ENCODE assay signal across 25 mouse cellular contexts in genomic region chr7:140247216-140247615, GRCm38 (mm10). TPM values are rescaled to one million over a fixed set of nuclear protein-coding genes. Genes with fewer than 3 reads are reported as not detected.
DNase-seq lines count a peak whose midpoint lies in the region; ATAC-seq and TF ChIP-seq lines count a peak whose summit lies in the region.
"Had no signal": no experiment of that assay in that cellular context is flagged by ENCODE, and none has a peak within 500 bp of the region (broad histone marks: within the 10 kb centered on the region; RNA-seq: fewer than 3 reads in every experiment).

5830411N06Rik (plus strand) TSS chr7:140247284.

- H3K4me2 ChIP-seq in intestine, embryonic 14.5 days (ENCODE audit: low read length): no peak within 1 kb of the TSS
- H3K4me2 ChIP-seq in intestine, embryonic 15.5 days (replicated peaks): no peak within 1 kb of the TSS
- H3K4me2 ChIP-seq in kidney, embryonic 16.5 days (replicated peaks; ENCODE audit: low read depth, low read length): no peak within 1 kb of the TSS
- H3K4me2 ChIP-seq: embryonic facial prominence, embryonic 12.5 days; forebrain, embryonic 13.5 days had no signal

- no peak for TF ChIP-seq CTCF in kidney, adult 2 months (conservative IDR thresholded peaks at IDR 0.05; ENCODE audit: insufficient read depth, insufficient read length, low read depth, low read length)

- H3K9ac ChIP-seq in intestine, embryonic 14.5 days (ENCODE audit: low read length): no peak within 1 kb of the TSS
- no peak within 1 kb of the TSS for H3K9ac ChIP-seq in intestine, embryonic 15.5 days
- no peak within 1 kb of the TSS for H3K9ac ChIP-seq in kidney, embryonic 16.5 days (replicated peaks; ENCODE audit: low read length)
- H3K9ac ChIP-seq: embryonic facial prominence, embryonic 12.5 days; forebrain, embryonic 13.5 days had no signal

- 81% methylated on average over 4 of the region's 4 CpGs for WGBS in intestine, embryonic 14.5 days
- 77% methylated on average over 4 of the region's 4 CpGs for WGBS in intestine, embryonic 15.5 days
- WGBS in kidney, adult 2 months: 60% methylated on average over 4 of the region's 4 CpGs
- 78% methylated on average over 4 of the region's 4 CpGs for WGBS in kidney, embryonic 16.5 days

- H3K9me3 ChIP-seq in intestine, embryonic 14.5 days (ENCODE audit: control insufficient read depth, low read length): 0 out of 2 replicates have a peak, but pooled peaks cover 2% of the 10 kb centered on the region
- H3K9me3 ChIP-seq in intestine, embryonic 15.5 days: no peaks in the 10 kb centered on the region
- peaks cover 2% of the 10 kb centered on the region; the same call in 1 of the 2 replicates for H3K9me3 ChIP-seq in kidney, embryonic 16.5 days (ENCODE audit: low read length)
- H3K9me3 ChIP-seq: embryonic facial prominence, embryonic 12.5 days; G1E had no signal

- H3K36me3 ChIP-seq in intestine, embryonic 14.5 days (ENCODE audit: control insufficient read depth, insufficient read depth, low read length): no peaks in the 10 kb centered on the region
- no peaks in the 10 kb centered on the region for H3K36me3 ChIP-seq in intestine, embryonic 15.5 days
- H3K36me3 ChIP-seq in kidney, adult 2 months (ENCODE audit: control insufficient read depth, insufficient read depth, low read length): no peaks in the 10 kb centered on the region
- no peaks in the 10 kb centered on the region for H3K36me3 ChIP-seq in kidney, embryonic 16.5 days (ENCODE audit: insufficient read depth, low read length)
- H3K36me3 ChIP-seq: embryonic facial prominence, embryonic 10.5 days; embryonic facial prominence, embryonic 12.5 days; G1E had no signal

- no peaks in the 10 kb centered on the region for H3K4me1 ChIP-seq in intestine, embryonic 14.5 days (replicated peaks; ENCODE audit: control insufficient read depth, insufficient read depth, low read length)
- H3K4me1 ChIP-seq in intestine, embryonic 15.5 days (replicated peaks): no peaks in the 10 kb centered on the region
- H3K4me1 ChIP-seq in kidney, adult 2 months (ENCODE audit: control insufficient read depth, insufficient read depth, low read length): no peaks in the 10 kb centered on the region
- H3K4me1 ChIP-seq in kidney, embryonic 16.5 days (ENCODE audit: insufficient read depth, low read length): no peaks in the 10 kb centered on the region
- H3K4me1 ChIP-seq: embryonic facial prominence, embryonic 10.5 days; embryonic facial prominence, embryonic 12.5 days; forebrain, embryonic 13.5 days had no signal

- no peaks in the 10 kb centered on the region for H3K27me3 ChIP-seq in intestine, embryonic 14.5 days (replicated peaks; ENCODE audit: control insufficient read depth, insufficient read depth, low read length)
- H3K27me3 ChIP-seq in intestine, embryonic 15.5 days (replicated peaks): no peaks in the 10 kb centered on the region
- no peaks in the 10 kb centered on the region for H3K27me3 ChIP-seq in kidney, adult 2 months (replicated peaks; ENCODE audit: control insufficient read depth, insufficient read depth, low read length)
- no peaks in the 10 kb centered on the region for H3K27me3 ChIP-seq in kidney, embryonic 16.5 days (ENCODE audit: insufficient read depth, low read length)
- H3K27me3 ChIP-seq: embryonic facial prominence, embryonic 12.5 days; forebrain, embryonic 13.5 days; Patski had no signal

- peak; percentile 43 for DNase-seq in intestine, embryonic 14.5 days (ENCODE audit: low spot score)
- DNase-seq in kidney, adult 2 months: peak; percentile 52
- no peak for DNase-seq in kidney, postnatal 14 days
- DNase-seq in kidney, adult 9 months: peak; percentile 62
- DNase-seq in thymus, postnatal 0 days (ENCODE audit: low spot score): no peak
- DNase-seq in thymus, postnatal 36 days: no peak
- DNase-seq: adrenal gland, adult 8-10 months; B cell, adult 2 months; cerebellum, adult 11-12 months; cerebellum, adult 2 months; cerebellum, adult 9-10 months; cerebellum, postnatal 10 days; cerebellum, postnatal 25 days had no signal

- ATAC-seq in intestine, embryonic 14.5 days (replicated peaks; ENCODE audit: low FRiP score, low TSS enrichment, low read depth): no peak
- no peak for ATAC-seq in intestine, embryonic 15.5 days
- no peak for ATAC-seq in kidney, embryonic 16.5 days (ENCODE audit: low FRiP score, low TSS enrichment)
- ATAC-seq: activated CD4-positive, CD25-positive, alpha-beta regulatory T cell, adult 4 months; CD4-positive, CD25-positive, alpha-beta regulatory T cell, adult 4 months; forebrain, embryonic 13.5 days; Patski had no signal

- no peak within 1 kb of the TSS for H3K27ac ChIP-seq in intestine, embryonic 14.5 days (ENCODE audit: low read depth)
- H3K27ac ChIP-seq in intestine, embryonic 15.5 days: no peak within 1 kb of the TSS
- no peak within 1 kb of the TSS for H3K27ac ChIP-seq in kidney, adult 2 months (ENCODE audit: insufficient read depth, low read depth, low read length)
- H3K27ac ChIP-seq in kidney, embryonic 16.5 days (ENCODE audit: low read length): no peak within 1 kb of the TSS
- H3K27ac ChIP-seq: embryonic facial prominence, embryonic 10.5 days; embryonic facial prominence, embryonic 12.5 days; forebrain, embryonic 13.5 days had no signal

- no peak within 1 kb of the TSS for H3K4me3 ChIP-seq in intestine, embryonic 14.5 days (ENCODE audit: low read depth, low read length)
- no peak within 1 kb of the TSS for H3K4me3 ChIP-seq in intestine, embryonic 15.5 days (replicated peaks)
- no peak within 1 kb of the TSS for H3K4me3 ChIP-seq in kidney, adult 2 months (ENCODE audit: insufficient read depth, low read depth, low read length)
- no peak within 1 kb of the TSS for H3K4me3 ChIP-seq in kidney, embryonic 16.5 days (ENCODE audit: low read length)
- H3K4me3 ChIP-seq: embryonic facial prominence, embryonic 10.5 days; embryonic facial prominence, embryonic 12.5 days; forebrain, embryonic 13.5 days had no signal

- no peak for TF ChIP-seq POLR2A in kidney, adult 2 months (IDR thresholded peaks at IDR 0.05; ENCODE audit: low read depth, low read length)

RNA-seq across cellular contexts. Expression of gene 5830411N06Rik, which starts in this region (rescaled TPM):
- not detected in 2 replicates for polyA plus RNA-seq in intestine, embryonic 14.5 days (2014; fragmentation: Nextera tagmentation; extraction: Ambion mirVana)
- polyA plus RNA-seq in intestine, embryonic 15.5 days (2015; fragmentation: Nextera tagmentation; extraction: Ambion mirVana): not detected in 2 replicates
- polyA plus RNA-seq in kidney, adult 2 months (2012; rRNA removed): 0.11 TPM in 2 replicates
- polyA plus RNA-seq in kidney, embryonic 16.5 days (2015; fragmentation: Nextera tagmentation; extraction: Ambion mirVana): not detected in 2 replicates
- 26.5 and 34.2 TPM in 2 replicates for polyA plus RNA-seq in thymus, postnatal 0 days (2015; fragmentation: Nextera tagmentation; extraction: Ambion mirVana)
- polyA plus RNA-seq: cortical plate, adult 2 months; embryonic facial prominence, embryonic 10.5 days; embryonic facial prominence, embryonic 12.5 days; embryonic facial prominence, embryonic 14.5 days; forebrain, embryonic 11.5 days; forebrain, embryonic 13.5 days; G1E; Patski had no signal

Comparison
In these comparisons a context has a peak if more than half of its experiments do, and no peak if none do; other contexts are left out.
1. RNA of gene 5830411N06Rik (polyA plus RNA-seq): 26.5 to 34.2 TPM in thymus, postnatal 0 days; 0.11 TPM in kidney, adult 2 months, not detected in intestine, embryonic 15.5 days, not detected in intestine, embryonic 14.5 days and not detected in kidney, embryonic 16.5 days; every median in the first group is over 10 times any median in the second.
2. Peak in DNase-seq in intestine, embryonic 14.5 days; RNA of the gene not detected or under 1 TPM.
3. Peak in DNase-seq in kidney, adult 2 months; RNA of the gene not detected or under 1 TPM.